Mouse (Mus musculus) left cerebral cortex, adult 9 months (tissue): Measurements from ENCODE around the gene Cep78.

Experiments used
- DNase-seq, 2 experiments: peaks; one replicate each; pipeline ENCODE4 v3.0.0; 2022; ENCODE audit warnings: low spot score in 2 of 2

Cep78 gene

DNA sequence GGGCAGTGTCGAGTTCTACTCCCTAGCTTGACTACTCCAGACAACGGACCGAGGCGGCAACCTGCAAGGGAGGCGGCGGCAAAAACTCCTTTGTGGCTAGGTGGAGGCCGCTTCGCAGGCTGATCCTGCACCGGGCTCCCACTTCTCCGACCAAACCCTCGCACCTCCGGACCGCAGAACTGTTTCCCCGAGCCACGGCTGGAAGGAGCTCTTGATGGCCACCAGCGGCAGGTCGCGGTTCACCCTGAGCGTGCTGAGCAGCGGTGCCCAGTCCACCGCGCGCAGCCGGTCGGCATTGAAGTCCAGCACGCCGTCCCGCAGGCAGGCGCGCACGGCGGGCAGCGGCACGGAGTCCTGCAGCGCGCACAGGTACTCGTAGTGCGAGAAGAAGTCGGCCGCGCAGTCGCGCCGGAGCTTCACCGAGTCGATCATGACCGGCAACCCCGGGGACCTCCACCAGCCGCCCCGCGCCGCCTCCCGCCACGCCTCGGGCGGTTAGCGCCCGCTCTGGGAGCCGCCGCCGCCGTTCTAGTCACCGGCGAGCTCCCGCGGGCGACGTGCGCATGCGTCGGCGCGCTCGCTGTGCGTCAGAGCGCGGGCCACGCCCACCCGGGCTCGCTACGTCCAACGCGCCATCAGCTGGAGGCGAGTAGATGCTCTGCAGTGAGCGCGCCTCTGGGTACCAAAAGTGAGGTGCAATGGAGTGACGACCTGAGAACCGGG lies at the start of gene Cep78:
TSS of gene Cep78 (minus strand) at position 541 of the 723 bp plus-strand sequence.
- peak; percentile 79 to 88 for DNase-seq

GRCm38 (mm10) chr19:16031276-16031675 lies 46.5 kb upstream of the Cep78 start:
- no peak for DNase-seq

- DNase-seq: peak; percentile 39 to 67
Observed at GRCm38 (mm10) chr19:16029253-16029771, 44.5 kb upstream of the Cep78 start.

DNA sequence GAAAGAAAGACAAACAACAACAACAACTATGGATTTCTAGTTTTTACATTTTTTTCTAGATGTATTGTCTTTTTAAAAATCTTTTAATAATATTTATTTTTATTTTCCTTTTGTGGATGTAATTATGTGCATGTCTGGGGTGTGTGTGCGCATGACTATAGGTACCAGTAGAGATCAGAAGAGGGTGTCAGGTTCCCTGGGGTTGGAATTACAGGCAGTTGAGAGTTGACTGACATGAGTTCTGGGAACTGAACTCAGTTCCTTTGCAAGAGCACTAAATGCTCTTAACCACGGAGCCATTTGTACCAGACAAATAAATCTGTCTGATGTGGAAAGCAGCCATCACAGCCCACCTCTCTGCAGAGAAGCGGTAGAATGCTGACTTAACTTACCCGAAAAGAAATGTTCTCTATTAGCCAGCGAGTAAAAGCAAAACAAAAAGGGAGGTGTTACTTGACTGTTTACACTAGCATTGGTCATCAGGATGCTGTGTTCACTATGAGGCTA lies 44.0 kb upstream of the Cep78 start:
- no peak for DNase-seq

DNA sequence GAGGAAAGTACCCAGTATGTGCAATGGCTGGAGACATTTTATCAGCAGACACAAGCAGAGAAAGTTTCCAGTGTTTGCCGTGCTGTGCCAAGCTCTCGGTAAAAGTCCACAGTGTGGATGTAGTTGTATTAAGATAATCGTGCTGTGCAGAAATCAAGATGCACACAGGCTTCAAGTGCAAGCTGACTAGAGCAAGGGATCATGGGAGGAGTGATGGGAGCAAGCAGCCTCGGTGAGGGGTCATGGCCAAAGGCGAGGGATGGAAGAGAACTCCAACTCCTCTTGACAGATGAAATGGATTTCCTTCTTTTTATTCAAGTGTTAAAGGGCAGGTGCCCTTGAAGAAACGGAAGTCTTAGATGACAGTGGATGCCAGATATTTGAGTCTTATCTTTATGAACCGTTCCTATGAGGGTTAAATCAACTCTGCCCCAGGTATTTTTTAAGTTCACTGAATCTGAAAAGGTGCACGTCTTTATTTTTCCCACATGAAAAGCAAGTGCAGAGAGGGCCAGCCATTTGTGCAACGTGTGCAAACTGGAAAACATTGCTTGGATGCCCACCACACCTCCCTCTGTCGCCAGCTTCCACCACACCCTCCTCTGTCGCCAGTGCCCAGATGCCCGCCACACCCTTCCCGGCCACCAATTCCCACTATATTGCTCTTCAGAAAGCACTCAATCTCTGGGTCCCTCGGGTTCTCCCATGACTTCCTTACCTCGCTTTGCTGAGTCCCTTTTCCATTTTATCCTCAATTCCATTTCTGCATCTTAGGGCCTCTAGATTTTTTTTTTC lies 43.3 kb upstream of the Cep78 start:
- DNase-seq: no peak

GRCm38 (mm10) chr19:16026276-16026675 lies 41.5 kb upstream of the Cep78 start:
- DNase-seq: no peak

GRCm38 (mm10) chr19:16022178-16022577 lies 37.4 kb upstream of the Cep78 start:
- no peak for DNase-seq

DNA sequence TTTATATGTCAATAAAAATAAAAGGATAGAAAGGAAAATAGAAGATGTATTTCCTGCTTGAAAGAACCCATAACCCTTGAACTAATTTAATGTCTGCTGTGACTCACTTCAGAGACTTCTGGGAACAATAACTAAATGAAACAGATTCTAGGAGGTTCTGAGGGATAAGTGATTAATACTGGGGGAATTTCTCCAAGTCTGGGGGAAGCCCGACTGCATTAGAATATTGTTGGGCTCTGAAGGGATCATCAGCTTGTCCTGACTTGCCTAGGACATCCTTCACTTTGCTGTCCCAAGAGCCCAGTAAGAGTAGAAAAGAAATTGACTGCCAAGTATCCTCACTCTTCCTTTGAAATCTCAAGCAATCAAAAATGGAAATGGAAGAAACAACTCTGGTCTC lies 31.4 kb upstream of the Cep78 start:
- no peak for DNase-seq

- DNase-seq: peak in 1 of 2 experiments; percentile 19
Observed at GRCm38 (mm10) chr19:16015191-16015968, 30.6 kb upstream of the Cep78 start.

GRCm38 (mm10) chr19:16009746-16010337 lies 25.1 kb upstream of the Cep78 start:
- no peak for DNase-seq

DNA sequence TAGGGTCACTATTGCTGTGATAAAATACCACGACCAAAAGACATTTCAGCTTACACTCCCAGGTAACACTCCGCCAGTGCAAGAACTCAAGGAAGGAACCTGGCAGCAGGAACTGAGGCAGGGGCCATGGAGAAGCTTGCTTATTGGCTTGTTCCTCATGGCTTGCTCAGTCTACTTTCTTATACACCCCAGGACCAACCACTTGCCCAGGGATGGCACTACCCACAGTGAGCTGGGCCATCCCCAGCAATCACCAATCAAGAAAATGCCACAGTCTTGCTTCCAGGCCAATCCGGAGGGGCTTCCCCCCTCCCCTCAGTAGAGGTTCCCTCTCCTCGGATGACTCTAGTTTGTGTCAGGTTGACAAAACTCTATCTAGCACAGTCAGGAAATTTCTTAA lies 24.3 kb upstream of the Cep78 start:
- no peak for DNase-seq

DNA sequence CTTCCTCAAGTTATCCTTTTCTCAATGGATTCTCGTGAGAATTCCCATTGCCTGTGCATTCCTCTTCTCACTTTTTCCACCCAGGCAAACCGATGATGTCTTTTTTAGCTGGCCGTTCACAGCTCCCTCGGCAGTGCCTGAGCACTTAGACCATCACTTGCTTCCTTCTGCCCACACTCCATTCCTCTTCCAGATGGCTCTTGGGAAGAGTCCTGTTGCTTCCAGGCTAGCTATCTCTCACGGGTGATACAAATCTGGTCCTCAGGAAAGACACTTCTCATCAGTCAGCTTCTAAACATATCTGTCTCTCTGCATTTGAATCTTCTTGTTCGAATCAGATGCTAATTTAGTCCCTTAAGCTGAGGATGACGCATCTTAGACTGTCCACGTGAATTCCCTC lies 22.3 kb upstream of the Cep78 start:
- DNase-seq: peak; percentile 51 to 73

DNA sequence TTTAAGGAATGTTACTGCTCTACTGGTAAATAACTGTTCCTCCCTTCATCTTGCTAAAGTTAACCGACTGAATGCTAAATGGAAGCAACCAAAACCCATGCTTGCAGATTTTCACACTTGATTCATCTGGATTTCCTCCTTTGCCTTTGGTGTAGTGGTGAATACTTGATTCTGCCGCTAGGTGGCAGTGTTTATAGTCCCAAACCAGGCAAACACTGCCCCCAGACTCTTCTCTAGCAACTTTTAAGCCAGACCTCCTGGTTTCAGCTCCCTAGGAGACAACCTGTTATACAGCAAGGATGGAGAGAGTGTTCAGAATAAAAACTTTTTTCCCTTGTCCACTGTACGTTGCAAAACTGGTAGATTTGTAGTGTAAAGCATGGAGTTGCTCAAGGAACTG lies 13.4 kb upstream of the Cep78 start:
- DNase-seq: peak in 1 of 2 experiments; percentile 71

DNA sequence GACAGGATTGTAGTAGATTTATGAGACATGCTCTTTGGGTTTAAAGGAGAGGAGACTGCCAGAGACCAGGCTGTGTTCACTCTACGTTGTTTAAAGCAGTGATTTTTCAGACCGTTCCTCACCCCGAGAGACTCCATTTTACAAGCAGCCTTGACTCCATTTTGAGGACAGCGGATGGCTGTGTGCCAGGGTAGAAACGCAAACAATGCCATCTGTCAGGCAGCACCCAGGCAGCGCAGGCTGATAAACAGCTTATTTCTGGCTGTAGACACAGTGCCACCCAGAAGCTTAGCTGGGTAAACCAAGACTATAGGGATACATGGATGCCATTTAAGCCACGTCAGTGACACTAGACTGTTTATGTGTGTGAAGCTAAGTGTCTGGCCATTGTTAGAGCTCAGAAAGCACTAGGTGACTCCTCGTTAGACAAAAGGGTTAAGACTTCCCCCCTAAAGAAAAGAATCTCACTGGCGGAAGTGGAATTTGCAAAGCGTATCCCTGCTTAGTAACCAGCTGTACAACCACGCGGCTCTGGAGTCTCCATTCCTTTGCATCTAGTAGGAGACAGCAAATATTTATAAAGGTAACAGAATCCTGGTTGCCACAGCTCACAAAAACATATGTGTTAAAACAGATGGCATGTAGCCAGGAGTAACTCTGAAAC lies 12.2 kb upstream of the Cep78 start:
- DNase-seq: peak in 1 of 2 experiments; percentile 81

- no peak for DNase-seq
Observed at GRCm38 (mm10) chr19:15990102-15990501, 5.3 kb upstream of the Cep78 start.

GRCm38 (mm10) chr19:15985172-15985713 lies 454 bp upstream of the Cep78 start:
- no peak for DNase-seq

- DNase-seq: no peak
Observed at GRCm38 (mm10) chr19:15983739-15984344, 947 bp downstream of the Cep78 start.

- no peak for DNase-seq
Observed at GRCm38 (mm10) chr19:15982926-15983738, 1.7 kb downstream of the Cep78 start.

DNA sequence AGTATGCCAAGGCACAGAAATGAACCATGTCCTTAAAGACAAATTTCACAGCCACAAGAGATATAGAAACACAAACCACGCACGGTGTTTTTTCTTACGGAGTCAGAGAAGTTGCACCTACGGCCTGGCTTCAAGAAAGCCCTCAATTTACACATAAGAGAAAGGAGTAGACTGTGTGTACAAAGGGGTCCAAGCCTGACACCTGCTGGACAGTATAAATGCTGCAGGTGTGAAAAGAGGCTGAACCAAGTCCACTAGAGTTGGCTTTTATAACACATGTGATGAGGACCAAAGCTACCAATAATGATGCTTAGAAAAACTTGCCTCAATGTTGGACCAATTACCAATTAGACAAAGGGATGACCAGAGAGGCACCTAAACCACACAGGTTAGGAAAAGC lies 2.9 kb downstream of the Cep78 start:
- DNase-seq: peak in 1 of 2 experiments; percentile 59
